Comparison of ENCODE assay signal across 13 mouse cellular contexts in the genomic region with DNA sequence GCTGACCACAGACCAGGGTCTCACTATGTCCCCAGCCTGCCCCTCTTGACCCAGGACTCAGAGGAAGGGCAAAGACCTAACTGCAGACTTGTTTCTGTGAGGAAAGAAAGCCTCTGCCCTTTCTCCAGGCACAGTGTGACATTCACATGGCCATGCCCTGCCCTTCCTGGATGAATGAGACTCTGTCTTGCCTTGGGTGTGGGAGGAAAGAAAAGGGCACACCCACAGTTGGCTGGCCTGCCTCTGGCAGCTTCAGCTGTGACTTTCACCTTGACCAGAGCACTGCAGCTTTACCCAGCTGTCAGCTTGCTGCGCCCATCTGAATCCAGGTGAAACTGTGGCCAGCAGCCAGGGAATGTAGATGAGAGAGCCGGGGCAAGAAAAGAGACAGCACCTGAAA. TPM values are rescaled to one million over a fixed set of nuclear protein-coding genes. Genes with fewer than 3 reads are reported as not detected.
DNase-seq lines count a peak whose midpoint lies in the region; ATAC-seq lines count a peak whose summit lies in the region.
"Had no signal": no experiment of that assay in that cellular context is flagged by ENCODE, and none has a peak within 500 bp of the region (broad histone marks: within the 10 kb centered on the region; RNA-seq: fewer than 3 reads in every experiment).

No protein-coding gene starts in this region.

- H3K9me3 ChIP-seq in intestine, embryonic 16.5 days (ENCODE audit: control insufficient read depth, low read length): no peaks in the 10 kb centered on the region
- no peaks in the 10 kb centered on the region for H3K9me3 ChIP-seq in stomach, embryonic 14.5 days (ENCODE audit: control insufficient read depth, low read depth, low read length)
- H3K9me3 ChIP-seq: forebrain, embryonic 15.5 days; limb, embryonic 12.5 days; neural tube, embryonic 15.5 days had no signal

- DNase-seq in adrenal gland, adult (ENCODE audit: inconsistent age in 2 of 2, low spot score in 1 of 2): peak; percentile 41 to 69
- DNase-seq in adrenal gland, postnatal 4 days (ENCODE audit: low spot score in 2 of 2): no peak
- peak; percentile 27 to 41 for DNase-seq in lung, adult 18-20 months
- DNase-seq in lung, postnatal 25 days (ENCODE audit: low spot score): no peak
- no peak for DNase-seq in Muller cell, postnatal 12 days (ENCODE audit: inconsistent ontology term)
- DNase-seq in spleen, postnatal 36 days (ENCODE audit: low spot score in 2 of 2): no peak

- peak; percentile 85 for ATAC-seq in intestine, embryonic 16.5 days
- ATAC-seq in stomach, embryonic 14.5 days (ENCODE audit: insufficient number of reproducible peaks, insufficient read depth, low FRiP score, low read depth): 0 out of 2 replicates have a peak, but pooled peaks have one; percentile 40
- ATAC-seq: forebrain, embryonic 15.5 days had no signal

- H3K4me1 ChIP-seq in intestine, embryonic 16.5 days (ENCODE audit: control insufficient read depth, insufficient read depth, low read length): no peaks in the 10 kb centered on the region
- H3K4me1 ChIP-seq in stomach, embryonic 14.5 days (ENCODE audit: control insufficient read depth, insufficient read depth, low read length): peaks cover 3% of the 10 kb centered on the region; the same call in 1 of the 2 replicates
- H3K4me1 ChIP-seq: forebrain, embryonic 15.5 days; limb, embryonic 12.5 days; neural tube, embryonic 15.5 days had no signal

- H3K4me2 ChIP-seq in intestine, embryonic 16.5 days (ENCODE audit: low read depth, low read length): no peak overlapping the region
- H3K4me2 ChIP-seq in stomach, embryonic 14.5 days (replicated peaks; ENCODE audit: low read depth, low read length): no peak overlapping the region
- H3K4me2 ChIP-seq: forebrain, embryonic 15.5 days; limb, embryonic 12.5 days; neural tube, embryonic 15.5 days had no signal

- H3K4me3 ChIP-seq in intestine, embryonic 16.5 days (ENCODE audit: low read length): no peak overlapping the region
- no peak overlapping the region for H3K4me3 ChIP-seq in stomach, embryonic 14.5 days (ENCODE audit: low read depth, low read length)
- H3K4me3 ChIP-seq: forebrain, embryonic 15.5 days; heart, adult 2 months; limb, embryonic 12.5 days; neural tube, embryonic 15.5 days had no signal

- WGBS in intestine, embryonic 16.5 days: 77% methylated on average over 2 of the region's 2 CpGs
- WGBS in stomach, embryonic 14.5 days: 79% methylated on average over 2 of the region's 2 CpGs

- no peak overlapping the region for H3K9ac ChIP-seq in intestine, embryonic 16.5 days (ENCODE audit: low read depth, low read length)
- no peak overlapping the region for H3K9ac ChIP-seq in stomach, embryonic 14.5 days (replicated peaks; ENCODE audit: low read depth, low read length)
- H3K9ac ChIP-seq: forebrain, embryonic 15.5 days; limb, embryonic 12.5 days; neural tube, embryonic 15.5 days had no signal

- H3K27me3 ChIP-seq in intestine, embryonic 16.5 days (replicated peaks; ENCODE audit: control insufficient read depth, insufficient read depth, low read length): no peaks in the 10 kb centered on the region
- no peaks in the 10 kb centered on the region for H3K27me3 ChIP-seq in stomach, embryonic 14.5 days (ENCODE audit: control insufficient read depth, insufficient read depth, low read length)
- H3K27me3 ChIP-seq: forebrain, embryonic 15.5 days; limb, embryonic 12.5 days; neural tube, embryonic 15.5 days had no signal

- H3K27ac ChIP-seq in intestine, embryonic 16.5 days (ENCODE audit: low read length): 0 out of 2 replicates have a peak overlapping the region, but pooled peaks have one; percentile 16
- H3K27ac ChIP-seq in stomach, embryonic 14.5 days (ENCODE audit: low read length): no peak overlapping the region
- H3K27ac ChIP-seq: forebrain, embryonic 15.5 days; heart, adult 2 months; kidney, postnatal 0 days; limb, embryonic 12.5 days; neural tube, embryonic 15.5 days had no signal

- no peaks in the 10 kb centered on the region for H3K36me3 ChIP-seq in intestine, embryonic 16.5 days (ENCODE audit: control insufficient read depth, insufficient read depth, low read length)
- no peaks in the 10 kb centered on the region for H3K36me3 ChIP-seq in stomach, embryonic 14.5 days (ENCODE audit: control insufficient read depth, insufficient read depth, low read length)
- H3K36me3 ChIP-seq: forebrain, embryonic 15.5 days; neural tube, embryonic 15.5 days had no signal

RNA-seq across cellular contexts. Expression of gene Cdadc1, which starts 46.9 kb away (rescaled TPM):
- total RNA-seq in adrenal gland, postnatal 4 days (2021): 10 to 100 TPM; 63.7 to 64.2 TPM
- polyA plus RNA-seq in intestine, embryonic 16.5 days (2015; fragmentation: Nextera tagmentation; extraction: Ambion mirVana): 30.4 and 32.3 TPM in 2 replicates
- 41.7 and 42.7 TPM in 2 replicates for polyA plus RNA-seq in stomach, embryonic 14.5 days (2014; fragmentation: Nextera tagmentation; extraction: Ambion mirVana)

Comparison
In these comparisons a context has a peak if more than half of its experiments do, and no peak if none do; other contexts are left out.
1. DNase-seq: peak in adrenal gland, adult (2 of 2) and lung, adult 18-20 months (2 of 2); none in adrenal gland, postnatal 4 days (0 of 2), lung, postnatal 25 days (single experiment), Muller cell, postnatal 12 days (single experiment) and spleen, postnatal 36 days (0 of 2).